Mouse (Mus musculus) urinary bladder, postnatal 4 days (tissue): ENCODE results near the gene Cyp27b1.
A peak's percentile ranks its signal among the peaks of the same experiment; 100 is the strongest.
"Not testable (repeated sequence)": the region's sequence is repeated elsewhere in the genome, so short reads cannot be mapped to it uniquely, and the experiment has no call there.

Experiments used
- DNase-seq, 2 experiments: peaks; one replicate each; pipeline ENCODE4 v3.0.0; 2021 to 2022; ENCODE audit warnings: low spot score in 2 of 2

Cyp27b1 gene

DNA sequence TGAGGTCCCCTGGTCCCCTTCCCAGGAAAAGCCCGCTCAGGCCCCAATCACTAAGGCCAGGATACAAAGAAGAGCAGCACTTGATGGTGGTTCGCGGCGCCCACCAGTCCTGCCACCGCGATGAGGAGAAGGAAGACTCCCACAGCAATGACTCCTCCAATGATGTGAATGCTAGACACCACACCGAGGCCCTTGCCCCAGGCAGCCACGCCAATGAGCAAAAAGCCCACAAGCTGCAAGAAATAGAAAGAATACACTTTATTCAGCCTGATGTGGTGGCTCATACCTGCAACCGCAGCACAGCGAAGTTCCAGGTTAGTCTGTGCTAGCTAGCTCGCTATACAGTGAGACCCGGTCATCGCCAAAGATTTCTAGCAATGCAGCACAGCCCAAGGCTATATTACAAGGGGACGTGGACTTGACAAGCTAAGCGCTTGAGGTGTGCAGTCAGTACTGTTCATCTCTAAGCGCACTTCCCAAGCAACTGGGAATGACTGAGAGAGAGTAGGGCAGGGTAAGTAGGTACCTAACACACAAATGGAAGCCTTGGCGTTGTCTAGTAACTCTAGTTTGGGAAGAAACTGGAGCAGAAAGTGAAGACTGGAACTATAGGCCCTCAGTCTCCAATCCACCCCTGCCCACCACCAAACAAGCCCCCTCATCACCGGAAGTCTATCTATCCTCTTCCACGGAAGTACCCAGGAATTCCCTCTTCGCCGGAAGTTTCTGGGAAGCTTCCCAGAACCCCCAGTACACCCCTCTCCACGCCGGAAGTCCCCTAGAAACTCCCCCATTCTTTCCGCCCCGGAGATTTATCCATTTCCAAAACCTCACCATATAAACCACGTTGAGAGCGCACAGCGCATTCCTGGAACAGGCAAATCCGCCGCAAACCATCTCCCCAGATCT, 21.5 kb downstream of the Cyp27b1 start:
- no peak for DNase-seq

DNA sequence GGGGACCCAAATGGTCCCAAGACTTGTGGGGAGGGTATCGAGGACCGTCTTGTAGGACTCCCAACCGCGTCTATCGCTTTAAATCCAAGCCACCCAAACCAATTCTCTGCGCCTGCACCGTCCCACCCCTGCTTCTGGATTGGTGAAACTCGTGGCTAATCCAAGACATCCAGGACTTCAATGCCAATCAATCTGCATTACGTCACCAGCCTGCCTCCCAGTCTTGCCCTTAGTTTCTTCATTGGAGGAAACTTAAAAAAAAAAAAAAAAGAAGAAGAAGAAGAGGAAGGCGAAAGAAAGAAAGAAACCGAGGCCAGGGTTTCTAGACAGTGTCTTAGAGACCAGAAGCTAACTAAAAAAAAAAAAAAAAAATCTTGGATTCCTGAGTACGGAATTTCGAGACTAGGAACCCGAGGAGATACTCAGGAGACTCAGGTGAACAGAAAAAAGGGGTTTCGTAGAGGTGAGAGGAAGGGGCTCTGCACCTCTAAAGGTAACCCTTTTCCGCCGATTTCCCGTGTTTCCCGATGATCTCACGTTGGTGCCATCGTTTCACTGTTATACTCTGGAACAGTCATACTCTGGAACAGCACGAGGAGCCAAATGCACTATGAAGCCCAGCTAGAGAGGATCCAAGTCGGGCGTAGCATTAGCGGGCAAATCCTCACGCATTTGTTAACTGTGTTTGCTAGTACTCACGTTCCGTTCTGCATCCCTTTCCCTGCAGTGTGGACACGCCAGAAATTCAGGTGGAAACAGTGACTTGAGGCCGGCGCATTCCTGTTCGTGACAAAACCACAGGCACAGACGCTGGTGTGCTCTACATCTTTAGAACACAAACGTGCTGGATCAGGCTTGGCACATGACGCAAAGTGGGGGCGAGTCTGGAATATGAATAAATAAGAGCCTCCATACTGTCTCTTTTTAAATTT, 22.4 kb downstream of the Cyp27b1 start, which contains the start of gene Tspan31:
TSS of gene Tspan31 (minus strand) at position 75 of the 932 bp plus-strand sequence.
- DNase-seq, result peak; percentile 83 to 85

- no peak for DNase-seq
These were observed 23.2 kb downstream of the Cyp27b1 start for GRCm38 (mm10) chr10:127071203-127071602.

DNA sequence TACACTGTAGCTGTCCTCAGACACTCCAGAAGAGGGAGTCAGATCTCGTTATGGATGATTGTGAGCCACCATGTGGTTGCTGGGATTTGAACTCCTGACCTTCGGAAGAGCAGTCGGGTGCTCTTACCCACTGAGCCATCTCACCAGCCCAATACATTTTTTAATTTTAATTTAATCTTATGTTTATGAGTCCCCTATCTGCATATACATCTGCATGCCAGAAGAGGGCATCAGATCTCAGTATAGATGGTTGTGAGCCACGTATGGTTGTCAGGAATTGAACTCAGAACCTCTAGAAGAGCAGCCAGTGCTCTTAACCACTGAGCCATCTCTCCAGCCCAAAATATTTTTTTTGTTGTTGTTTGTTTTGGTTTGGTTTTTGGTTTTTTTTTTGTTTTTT, 24.2 kb downstream of the Cyp27b1 start:
- DNase-seq, result not testable (repeated sequence)

DNA sequence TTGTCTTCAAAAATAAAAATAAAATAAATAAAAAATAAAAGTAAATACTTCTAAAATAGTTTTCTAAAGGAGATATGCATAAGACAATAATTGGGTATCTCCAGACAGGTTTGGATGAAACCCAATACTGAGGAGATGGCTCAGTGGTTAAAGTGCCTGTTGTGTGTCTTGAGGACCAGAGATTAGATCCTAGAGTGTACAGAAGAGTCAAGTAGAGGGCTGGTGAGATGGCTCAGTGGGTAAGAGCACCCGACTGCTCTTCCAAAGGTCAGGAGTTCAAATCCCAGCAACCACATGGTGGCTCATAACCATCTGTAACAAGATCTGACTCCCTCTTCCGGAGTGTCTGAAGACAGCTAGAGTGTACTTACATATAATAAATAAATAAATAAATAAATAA, 24.9 kb downstream of the Cyp27b1 start:
- not testable (repeated sequence) for DNase-seq

GRCm38 (mm10) chr10:127073981-127074380, 25.9 kb downstream of the Cyp27b1 start:
- no peak for DNase-seq

DNA sequence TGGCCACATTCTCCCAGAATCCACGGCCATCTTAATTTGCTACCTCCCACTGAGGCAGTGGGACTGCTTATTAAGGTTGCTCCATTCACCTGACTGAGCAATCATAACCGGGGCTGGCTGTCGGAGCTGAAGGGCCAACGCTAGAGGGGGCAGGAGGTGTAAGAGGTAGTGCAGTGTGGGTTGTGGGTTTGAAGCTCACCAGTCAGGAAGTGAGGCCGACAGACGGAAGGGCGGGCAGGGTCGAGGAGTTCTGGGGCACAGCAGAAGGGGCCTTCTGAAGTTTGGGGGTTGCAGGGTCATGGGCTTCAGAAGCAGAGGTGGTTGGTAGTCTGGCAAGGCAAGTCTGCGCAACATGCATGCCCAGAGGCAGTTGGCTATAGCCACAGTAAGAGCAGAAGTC, 27.0 kb downstream of the Cyp27b1 start, which contains the start of gene Agap2:
TSS of gene Agap2 (plus strand) at position 205 of the 400 bp plus-strand sequence.
- DNase-seq, result no peak

DNA sequence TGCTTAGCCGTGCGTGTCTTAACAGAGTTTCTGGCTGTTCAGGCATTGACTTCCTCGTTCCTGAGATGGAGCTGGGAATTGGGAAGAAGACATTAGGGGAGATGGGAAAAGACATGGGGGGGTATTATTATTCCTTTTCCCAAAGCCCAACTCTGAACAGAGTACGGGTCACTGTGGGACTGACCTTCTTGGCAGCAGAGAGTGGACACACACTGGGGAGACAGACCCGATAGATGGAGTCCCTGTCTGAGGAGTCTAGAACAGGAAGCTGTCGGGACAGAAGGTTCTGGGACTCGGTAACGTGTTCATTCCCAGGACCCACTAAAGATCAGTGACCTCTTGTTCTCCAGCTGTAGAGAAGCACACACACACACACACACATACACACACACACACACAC, 27.6 kb downstream of the Cyp27b1 start:
- no peak for DNase-seq

GRCm38 (mm10) chr10:127076082-127076481, 28.0 kb downstream of the Cyp27b1 start:
- DNase-seq, result no peak

DNA sequence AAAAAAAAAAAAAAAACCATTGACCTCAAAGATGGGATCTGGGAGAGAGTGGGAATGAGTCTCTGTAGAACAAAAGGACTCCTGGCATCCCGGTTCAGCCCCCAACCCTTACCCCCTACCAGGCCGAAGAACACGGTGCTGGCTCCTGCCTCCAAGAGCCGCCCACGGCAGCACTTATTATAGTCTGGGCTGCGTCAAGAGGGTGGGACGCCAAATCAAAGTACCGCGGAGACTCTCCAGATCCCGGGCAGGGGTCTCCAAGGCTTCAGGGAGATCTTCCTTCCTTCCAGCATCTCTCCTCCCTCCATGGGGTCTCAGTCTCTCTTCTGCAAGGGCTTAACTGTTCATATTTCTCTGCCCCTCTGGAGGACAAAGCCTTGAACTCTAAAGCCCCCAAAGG, 29.5 kb downstream of the Cyp27b1 start:
- no peak for DNase-seq

GRCm38 (mm10) chr10:127078001-127078676, 30.1 kb downstream of the Cyp27b1 start:
- no peak for DNase-seq

DNA sequence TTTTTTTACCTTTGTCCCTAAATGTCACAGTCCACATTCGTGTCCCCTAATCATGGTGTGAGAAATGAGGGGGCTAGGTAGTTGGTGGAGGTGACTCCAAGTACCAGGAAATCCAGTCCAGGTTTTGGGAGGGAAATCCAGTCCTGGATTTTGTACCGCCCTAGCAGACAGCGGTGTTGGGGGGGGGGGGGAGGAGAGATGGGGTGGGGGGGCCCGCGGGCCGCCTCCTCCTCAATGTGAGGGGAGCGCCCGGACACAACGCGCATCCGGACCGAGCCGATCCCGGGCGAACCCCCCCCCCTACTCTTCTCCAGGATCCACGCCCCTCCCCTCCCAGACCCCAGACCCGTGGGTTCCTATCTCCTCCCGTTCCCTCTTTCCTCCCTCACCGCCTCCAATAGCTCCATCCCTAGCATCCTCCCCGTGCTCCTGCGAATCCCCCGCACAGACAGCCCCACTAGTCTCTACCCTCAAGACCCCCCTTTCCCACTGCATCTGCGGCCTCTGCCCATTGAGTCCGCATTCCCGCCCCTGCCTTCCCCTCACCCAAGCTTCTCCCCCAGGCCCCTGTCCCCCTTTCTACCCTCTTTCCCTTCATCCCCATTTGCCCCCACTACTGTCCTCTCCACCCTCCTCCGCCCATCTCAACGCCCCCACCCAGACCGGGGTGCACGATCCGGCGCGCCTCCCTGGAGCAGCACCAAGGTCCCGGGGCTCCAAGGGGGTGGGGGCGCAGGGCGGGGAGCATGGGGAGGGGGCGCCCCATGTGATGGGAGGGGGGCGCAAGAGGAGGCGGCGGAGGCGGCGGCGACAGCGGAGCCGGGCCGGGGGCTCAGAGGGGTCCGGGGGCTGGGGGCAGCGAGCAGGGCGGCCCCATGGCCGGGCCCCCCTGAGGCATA, 30.9 kb downstream of the Cyp27b1 start:
- DNase-seq, result no peak

GRCm38 (mm10) chr10:127079665-127080391, 31.8 kb downstream of the Cyp27b1 start:
- DNase-seq, result no peak

DNA sequence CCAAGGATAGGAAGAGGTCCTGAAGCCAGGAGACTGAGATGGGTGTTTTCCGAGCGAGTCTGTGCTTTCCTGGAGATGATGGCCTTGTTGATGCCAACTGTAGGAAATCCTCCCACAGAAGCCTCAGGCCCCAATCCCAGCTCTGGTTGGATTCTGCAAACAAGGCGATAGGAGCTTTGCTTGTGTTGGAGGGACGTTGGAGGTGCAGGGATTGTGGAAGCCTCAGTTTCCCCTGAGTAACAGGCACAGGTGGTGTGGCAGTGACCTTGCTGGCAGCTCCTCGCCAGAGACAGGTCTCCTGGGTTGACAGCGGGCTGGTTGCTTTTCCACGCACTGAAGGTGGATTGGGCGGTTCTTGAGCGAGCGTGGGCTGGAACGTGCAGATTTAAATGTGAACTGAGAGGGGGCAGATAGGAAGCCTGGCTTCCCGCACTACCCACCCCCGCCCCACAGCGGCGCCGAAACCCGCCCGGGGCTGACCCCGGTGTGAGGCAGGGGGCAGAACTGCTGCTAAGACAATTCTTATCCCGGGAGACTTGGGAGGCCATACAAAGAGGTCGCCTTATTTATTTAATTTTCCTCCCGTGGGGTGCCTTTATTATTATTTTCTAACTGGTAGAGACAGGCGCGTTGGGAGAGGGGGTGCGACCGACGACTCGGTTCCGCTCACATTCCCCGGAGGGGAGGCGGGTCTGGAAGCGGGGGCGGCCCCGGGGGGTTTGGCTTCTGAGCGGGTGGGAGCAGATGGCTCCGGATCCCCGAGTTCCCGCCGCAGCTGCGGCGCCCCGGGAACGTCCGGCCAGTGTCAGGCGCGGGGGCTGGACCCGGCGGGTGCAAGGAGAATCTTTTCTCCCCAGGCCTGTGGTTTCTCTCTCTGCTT, 33.1 kb downstream of the Cyp27b1 start:
- no peak for DNase-seq

DNA sequence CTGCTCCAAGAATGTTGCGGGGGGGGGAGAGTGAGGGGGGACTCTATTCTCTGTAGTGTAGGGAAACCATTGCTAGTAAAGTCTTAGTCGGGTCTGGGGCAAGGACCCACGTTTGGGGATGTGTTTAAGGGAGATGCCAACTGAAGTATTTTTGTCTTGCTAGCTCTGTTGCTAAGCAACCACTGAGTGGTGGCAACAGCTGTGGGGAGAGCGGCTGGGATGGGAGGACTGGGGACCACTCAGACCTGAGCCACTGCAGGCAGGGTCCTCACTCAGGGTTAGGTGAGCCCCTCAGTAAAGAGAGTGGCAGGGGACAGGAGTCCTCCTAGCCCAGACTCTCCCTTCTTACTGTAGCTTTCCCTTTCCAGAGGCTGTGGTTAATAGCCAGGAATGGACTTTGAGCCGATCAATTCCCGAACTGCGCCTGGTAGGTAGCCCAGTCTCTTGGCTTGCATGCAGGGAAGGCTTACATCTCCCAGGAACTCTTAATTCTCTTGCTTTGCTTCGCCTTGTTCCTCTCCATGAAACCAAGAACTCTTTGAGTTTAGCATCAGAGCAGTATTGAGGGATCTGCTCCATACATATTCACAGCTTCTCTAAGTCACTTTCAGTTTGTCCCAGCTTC, 34.1 kb downstream of the Cyp27b1 start:
- no peak for DNase-seq

DNA sequence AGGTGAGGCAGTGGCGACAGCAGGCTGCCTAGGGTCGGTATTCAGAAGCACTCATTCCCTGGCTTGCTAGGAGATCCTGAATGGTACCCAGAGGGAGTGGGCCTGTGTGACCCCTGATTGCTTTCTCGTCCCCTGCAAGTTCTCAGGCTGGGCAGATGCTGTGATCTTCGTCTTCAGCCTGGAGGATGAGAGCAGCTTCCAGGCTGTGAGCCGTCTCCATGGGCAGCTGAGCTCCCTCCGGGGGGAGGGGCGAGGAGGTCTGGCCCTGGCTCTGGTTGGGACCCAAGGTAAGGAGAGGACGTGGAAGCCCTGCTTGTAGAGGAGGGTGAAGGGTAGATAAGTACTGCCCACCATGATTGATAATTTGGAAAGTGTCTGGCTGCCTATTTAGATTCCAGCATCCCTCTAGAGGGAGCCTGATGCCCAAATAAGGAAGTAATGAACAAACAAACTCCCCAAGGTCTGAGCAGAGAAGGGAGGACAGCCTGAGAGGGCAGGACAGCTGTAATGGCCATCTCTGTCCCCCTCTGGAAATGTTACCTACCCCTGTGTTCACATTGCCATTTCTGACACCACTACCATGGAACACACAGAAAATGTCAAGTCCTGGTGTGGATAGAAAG, 35.4 kb downstream of the Cyp27b1 start:
- no peak for DNase-seq

DNA sequence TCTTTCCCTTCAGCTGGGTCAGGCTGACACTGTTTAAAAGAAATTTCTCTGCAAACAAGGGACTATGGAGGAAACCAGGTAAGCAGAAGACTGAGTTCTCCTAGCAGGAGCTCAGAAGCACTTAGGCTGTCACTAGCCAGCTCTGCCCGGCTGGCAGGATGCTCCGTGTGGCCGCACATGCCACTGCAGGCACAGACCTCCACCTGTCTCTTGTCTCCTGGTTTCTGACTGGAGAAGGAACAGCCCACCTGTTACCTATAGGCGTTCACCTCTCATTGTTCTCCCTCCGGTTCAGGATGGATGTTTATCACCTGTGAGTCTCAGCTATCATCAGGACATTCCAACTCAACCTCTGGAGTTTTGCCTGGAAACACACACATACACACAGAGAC, 35.9 kb downstream of the Cyp27b1 start:
- no peak for DNase-seq

- DNase-seq, result no peak
These were observed 37.0 kb downstream of the Cyp27b1 start for GRCm38 (mm10) chr10:127085052-127085451.
